Mouse (Mus musculus) cortical plate, adult 2 months (tissue): ENCODE results near the gene Sfta2.

Experiments used
- CTCF ChIP-seq: fragments of 200-500 bp; IDR thresholded peaks from 2 replicates; pipeline ENCODE4 v1.5.1; 2011; ENCODE audit warnings: mild to moderate bottlenecking, control low read depth, low read length; ENCODE audit not compliant: insufficient read depth; ENCODE audit errors: extremely low read depth
- POLR2A ChIP-seq: fragments of 200-500 bp; IDR thresholded peaks from 2 replicates; pipeline ENCODE4 v1.6.1; 2011; ENCODE audit warnings: mild to moderate bottlenecking, low read length, control low read depth; ENCODE audit not compliant: insufficient read depth; ENCODE audit errors: extremely low read depth

DNA sequence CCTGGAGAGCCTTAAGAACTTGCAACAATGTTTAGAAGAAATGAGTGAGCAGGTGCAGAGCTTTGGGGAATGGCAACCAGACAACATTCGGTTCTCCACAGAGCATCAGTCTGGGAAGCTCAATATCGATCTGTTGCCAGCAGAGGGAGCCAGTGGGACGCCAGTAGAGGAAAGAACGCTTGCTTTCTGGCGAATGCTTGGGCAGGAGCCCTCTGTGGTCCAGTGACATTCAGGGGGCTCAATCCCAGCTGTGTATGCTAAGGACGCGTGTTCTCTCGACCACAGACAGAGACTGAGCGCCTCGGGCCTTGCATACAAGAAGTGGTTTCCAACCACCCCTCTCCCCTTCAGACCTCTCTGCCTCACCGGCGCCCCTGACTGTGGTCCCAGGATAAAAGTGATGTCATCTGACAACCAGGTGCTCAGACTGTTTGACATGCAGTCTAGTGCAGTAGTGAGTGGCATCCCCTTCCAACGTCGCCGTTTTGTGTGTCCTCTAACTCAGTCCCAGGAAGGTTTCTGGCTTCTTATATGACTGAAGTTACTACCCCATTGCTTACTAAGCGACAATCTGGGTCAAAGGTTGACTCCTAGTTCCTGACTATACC lies 16.9 kb upstream of the Sfta2 start:
- TF ChIP-seq POLR2A (no peak), CTCF (peak; percentile 92)
